Mouse (Mus musculus) macrophage (primary cell): ENCODE measurements around the gene Klf1. TPM values are rescaled to one million over a fixed set of nuclear protein-coding genes. Genes with fewer than 3 reads are reported as not detected.

ENCODE experiments used
- H3K27ac ChIP-seq: fragments of 350-480 bp; formaldehyde crosslinking; 2 replicates; pipeline ENCODE4 v1.9.0; 2021
- H3K36me3 ChIP-seq: fragments of 350-480 bp; formaldehyde crosslinking; 2 replicates; pipeline ENCODE4 v1.9.0; 2021; ENCODE audit errors: inconsistent target
- H3K4me3 ChIP-seq: fragments of 350-480 bp; formaldehyde crosslinking; 2 replicates; pipeline ENCODE4 v1.9.0; 2021; ENCODE audit errors: inconsistent target
- H3K79me2 ChIP-seq: fragments of 350-480 bp; formaldehyde crosslinking; 2 replicates; pipeline ENCODE4 v1.9.0; 2021; ENCODE audit errors: inconsistent target
- WGBS: methylation state at CpG from one replicate; pipeline ENCODE4 v1.1.7; 2026; ENCODE audit warnings: inconsistent platforms; ENCODE audit not compliant: missing documents; 5-methylcytosine and 5-hydroxymethylcytosine counted together
- polyA plus RNA-seq: library from polyadenylated mRNA; stranded (reverse); fragments of 250-400 nt; gene quantifications from 3 replicates; pipeline ENCODE4 v1.2.4, GENCODE M21; 2018; ENCODE audit warnings: inconsistent platforms

The Klf1 gene
- polyA plus RNA-seq, 1 experiment from 2014 or later = 0.09 TPM

DNA sequence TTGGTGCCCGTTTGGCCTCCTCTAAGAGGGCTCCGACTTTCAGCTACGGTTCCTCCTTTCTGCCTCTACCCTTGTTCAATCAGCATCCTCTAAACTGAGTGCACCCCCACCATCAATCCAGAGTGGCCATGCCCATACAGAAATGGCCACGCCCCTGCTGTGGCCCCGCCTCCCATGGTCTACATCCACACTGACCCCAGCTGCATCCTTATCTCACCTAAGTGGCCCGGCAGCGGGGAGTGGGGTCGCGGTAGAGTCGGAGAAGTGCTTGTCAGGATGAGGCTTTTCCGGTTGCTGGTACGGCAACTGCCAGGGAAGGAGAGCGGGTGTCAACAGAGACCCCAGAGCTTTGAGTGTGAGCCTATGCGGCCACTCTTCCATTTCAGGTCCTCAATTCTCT is 33.8 kb downstream of the Klf1 start:
- no peak overlapping the region for H3K4me3 ChIP-seq
- WGBS = 3% methylated on average over 12 of the region's 14 CpGs

DNA sequence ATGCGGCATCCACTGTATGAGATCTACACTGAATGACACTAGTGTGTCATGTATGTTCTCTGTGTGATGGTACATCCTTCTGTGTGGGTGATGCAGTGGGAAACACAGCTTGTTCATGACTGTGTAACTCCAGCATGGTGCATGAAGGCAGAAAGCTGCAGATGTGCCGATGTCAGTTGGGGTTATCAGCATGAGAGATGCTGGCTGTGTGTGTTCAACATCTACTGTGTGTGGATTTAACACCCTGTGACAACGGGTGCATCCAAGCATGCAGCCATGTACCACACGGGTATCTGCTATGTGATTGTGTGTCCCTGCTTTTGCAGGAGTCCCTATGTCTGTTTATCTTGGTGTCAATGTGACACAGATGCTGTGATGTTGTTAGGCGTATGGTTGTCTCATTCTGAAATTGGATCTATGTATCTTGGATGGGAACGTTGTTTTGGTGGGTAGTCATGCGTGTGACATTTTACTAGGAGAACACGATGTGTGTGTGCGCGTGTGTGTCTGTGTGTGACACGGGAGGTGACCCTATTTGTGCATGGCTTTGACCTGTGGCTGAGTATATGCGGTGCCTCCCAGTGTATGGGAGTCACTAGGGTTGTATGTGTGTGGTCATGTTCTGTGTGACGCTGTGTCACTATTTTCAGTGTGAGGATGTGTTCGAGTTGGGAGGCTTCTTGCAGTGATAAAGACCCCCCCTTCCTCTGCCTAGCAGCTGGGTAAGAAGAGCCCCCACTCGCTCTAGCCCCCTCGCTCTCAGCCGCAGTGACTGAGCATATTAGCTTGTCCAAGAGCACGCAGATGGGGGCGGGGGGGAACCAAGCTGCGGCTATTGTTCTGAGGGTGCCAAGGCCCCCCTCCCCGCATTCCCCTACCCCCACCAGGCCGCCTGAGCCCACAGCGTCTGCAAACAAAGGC is 34.6 kb downstream of the Klf1 start:
- H3K79me2 ChIP-seq = no peaks in the 10 kb centered on the region
- H3K36me3 ChIP-seq = no peaks in the 10 kb centered on the region
- 25% methylated on average over 21 of the region's 23 CpGs for WGBS
- H3K27ac ChIP-seq = no peak overlapping the region
- H3K4me3 ChIP-seq = no peak overlapping the region

More for the DNA sequence above, 33.8 kb downstream of the Klf1 start:
- Histone ChIP-seq H3K36me3 (no peaks in the 10 kb centered on the region), H3K27ac (no peak overlapping the region), H3K79me2 (no peaks in the 10 kb centered on the region)

DNA sequence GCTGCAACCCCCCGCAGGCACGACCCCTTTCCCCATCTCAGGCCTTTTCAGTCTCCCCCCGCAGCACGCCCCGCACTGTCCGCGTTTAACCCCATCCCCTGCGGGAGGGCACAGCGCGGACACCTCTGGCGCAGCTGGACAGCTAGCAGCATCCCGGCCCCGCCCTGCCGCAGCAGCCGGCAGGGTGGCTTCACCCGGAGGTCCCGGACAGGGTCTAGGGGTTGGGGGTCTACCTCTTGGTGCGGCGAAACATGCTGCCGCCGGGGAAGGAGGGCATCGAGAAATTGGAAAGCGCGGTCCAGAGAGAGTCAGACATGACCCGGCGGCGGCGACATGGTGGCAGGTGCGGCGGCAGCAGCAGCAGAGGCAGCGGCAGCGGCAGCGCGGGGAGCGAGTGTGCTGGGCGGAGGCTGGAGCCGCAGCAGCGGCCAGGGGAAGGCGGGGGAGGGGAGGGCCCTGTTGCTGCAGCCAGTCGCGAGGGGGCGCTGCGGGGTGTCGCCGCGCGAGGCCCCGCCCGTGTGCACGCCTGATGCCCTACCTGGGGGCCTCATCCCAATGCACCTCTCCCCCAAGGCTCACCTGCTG is 35.3 kb downstream of the Klf1 start, which contains the start of gene Mast1:
Gene Mast1, minus strand, starts transcription at position 398 of the 585 bp plus-strand sequence.
- Histone ChIP-seq H3K27ac (no peak within 1 kb of the TSS), H3K36me3 (no peaks in the 10 kb centered on the region), H3K79me2 (no peaks in the 10 kb centered on the region), H3K4me3 (no peak within 1 kb of the TSS)
- WGBS = 2% methylated on average over 44 of the region's 50 CpGs

DNA sequence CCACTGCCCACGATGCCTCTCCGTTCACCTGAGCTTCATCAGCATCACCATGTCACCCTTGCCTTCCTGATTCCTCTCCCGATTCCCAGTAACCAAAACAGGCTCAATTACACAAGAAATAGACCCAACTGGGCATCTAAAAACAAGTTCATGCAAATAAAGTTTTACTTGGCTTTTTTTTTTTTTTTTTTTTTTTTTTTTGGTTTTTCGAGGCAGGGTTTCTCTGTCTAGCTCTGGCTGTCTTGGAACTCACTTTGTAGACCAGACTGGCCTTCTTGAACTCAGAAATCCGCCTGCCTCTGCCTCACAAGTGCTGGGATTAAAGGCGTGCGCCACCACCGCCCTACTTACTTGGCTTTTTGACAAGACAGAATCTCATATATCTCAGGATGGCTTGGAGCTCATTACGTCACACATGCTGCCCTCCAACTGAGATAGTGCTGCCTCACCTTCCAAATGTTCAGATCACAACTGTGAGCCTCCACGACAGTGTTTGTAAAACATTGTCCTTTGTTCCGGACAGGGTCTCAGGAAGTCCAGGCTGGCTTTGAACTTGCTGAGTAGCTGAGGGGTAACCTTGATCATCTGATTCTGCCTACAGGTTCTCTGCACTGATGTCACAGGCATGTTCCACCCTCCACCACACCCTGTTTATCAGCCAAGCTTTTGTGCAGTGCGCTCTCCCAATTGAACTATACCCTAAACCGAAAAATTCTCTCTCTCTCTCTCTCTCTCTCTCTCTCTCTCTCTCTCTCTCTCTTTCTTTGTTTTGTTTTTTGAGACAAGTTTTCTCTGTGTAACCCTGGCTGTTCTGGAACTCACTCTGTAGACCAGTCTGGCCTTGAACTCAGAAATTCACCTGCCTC is 36.1 kb downstream of the Klf1 start:
- Histone ChIP-seq H3K36me3 (no peaks in the 10 kb centered on the region), H3K79me2 (no peaks in the 10 kb centered on the region), H3K4me3 (no peak overlapping the region), H3K27ac (no peak overlapping the region)
- 63% methylated on average over 12 of the region's 13 CpGs for WGBS

DNA sequence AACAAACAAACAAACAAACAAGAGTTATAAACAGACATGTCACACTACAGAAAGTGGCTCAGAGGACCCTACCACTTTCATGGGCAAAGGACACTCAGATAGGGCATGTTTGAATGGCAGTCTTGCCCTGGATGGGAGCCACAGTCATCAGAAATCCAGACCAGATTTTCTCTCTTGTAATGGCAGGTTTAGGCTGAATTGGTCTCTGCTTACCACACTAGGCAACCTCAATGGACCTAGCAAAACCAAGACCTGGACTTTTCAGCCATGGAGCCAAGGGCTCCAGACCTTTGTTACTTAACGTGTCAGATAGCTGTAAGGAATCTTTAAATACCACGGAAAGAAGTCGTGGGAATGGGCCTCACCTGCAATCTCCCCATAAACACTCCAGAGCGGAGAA is 42.0 kb downstream of the Klf1 start:
- 32% methylated on average over 3 of the region's 4 CpGs for WGBS
- no peaks in the 10 kb centered on the region for H3K79me2 ChIP-seq
- no peaks in the 10 kb centered on the region for H3K36me3 ChIP-seq
- no peak overlapping the region for H3K4me3 ChIP-seq
- H3K27ac ChIP-seq = no peak overlapping the region

DNA sequence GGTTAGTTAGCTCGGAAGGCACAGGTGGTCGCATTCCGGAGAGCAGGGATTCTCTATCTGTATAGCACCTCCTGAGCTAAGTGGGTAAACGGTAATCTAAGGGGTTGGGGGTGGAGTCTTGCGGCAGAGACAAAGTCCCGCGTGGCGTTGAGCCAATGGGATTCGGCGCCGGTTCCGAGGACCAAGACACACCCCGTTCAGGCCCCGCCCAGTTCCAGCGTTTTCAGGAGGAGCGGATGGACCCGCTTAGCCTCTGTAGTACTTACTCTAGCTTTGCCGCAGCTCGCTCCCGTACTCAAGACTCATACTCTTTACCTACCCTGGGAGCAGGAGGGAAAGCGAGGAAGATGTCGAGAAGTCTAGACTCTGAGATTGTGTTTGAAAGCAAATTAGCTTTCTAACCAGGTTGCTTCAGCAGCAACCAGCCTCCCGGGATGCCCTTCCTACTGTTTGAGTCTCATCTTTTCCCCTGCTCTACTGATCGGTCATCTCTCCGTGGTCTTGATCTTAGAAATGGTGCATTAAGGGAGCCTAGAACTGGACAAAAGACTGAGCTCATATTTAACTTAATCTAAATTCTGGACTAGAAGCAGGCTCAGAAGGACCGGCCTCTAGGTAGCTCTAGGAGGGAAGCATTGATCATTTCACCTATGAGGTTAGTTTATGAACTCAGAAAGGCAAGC is 42.9 kb downstream of the Klf1 start:
- Histone ChIP-seq H3K4me3 (no peak overlapping the region), H3K27ac (no peak overlapping the region), H3K36me3 (no peaks in the 10 kb centered on the region), H3K79me2 (no peaks in the 10 kb centered on the region)
- 8% methylated on average over 21 of the region's 26 CpGs for WGBS

DNA sequence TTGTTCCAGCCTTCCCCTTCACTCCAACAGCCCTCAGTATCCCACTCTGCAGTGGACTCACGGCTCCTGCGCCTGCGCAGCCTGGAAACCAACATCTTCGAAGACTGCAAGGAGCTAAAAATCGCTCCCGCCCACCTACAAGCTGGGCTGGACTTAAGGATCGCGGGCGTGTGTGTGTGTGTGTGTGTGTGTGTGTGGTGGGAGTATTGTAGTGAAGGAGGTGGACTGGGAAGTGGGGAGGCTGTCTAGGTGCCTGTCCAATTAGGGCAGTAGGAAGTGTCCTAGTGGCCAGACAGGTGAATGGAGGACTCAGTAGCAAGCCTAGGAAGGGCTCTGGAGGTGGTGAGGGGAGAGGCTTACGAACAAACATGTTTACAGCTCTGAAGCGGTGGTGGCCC is 43.5 kb downstream of the Klf1 start:
- WGBS = 7% methylated on average over 8 of the region's 11 CpGs
- H3K79me2 ChIP-seq = no peaks in the 10 kb centered on the region

DNA sequence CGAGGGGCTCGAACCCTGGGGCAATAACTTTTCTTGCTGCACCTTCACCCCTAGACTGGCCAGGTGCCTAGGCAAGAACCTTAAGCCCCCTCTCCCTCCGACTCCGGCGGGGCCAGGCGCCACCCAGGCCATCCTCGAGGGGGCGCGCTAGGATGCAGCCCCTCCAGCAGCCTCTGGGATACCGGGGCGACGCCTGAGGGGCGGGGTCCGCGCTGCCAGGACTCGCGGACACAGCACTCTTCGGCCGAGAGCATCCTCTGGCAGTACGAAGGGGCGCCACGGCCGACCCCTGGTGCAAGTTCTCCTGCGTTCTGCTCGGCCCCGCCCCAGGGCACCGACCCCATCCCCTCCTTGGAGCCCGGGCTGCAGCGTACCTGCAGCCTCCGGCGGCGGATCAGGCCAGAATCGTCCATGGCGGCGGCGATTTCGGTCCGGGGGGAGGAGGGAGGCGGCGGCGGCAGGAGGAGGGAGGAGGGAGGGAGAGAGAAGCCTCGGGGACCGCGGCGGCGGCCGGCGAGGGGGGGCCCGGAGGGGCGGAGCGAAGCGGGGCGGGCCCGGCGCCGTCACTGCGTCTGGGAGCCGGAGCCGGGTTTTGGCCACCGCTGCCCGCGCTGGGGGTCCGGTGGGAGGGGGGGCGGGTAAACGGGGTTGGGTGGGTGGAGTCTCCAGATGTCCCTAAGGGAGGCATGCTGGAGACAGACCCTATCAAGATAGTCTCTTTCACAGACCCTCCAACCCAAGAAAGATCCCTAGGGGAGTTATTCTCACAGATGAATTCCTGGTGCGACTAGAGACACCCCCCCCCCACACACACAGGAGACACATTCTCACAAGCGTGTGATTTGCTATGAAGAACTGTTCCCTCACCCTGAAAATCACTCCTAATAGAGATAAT is 44.2 kb downstream of the Klf1 start:
- WGBS = 3% methylated on average over 39 of the region's 67 CpGs
- no peak overlapping the region for H3K4me3 ChIP-seq
- no peaks in the 10 kb centered on the region for H3K79me2 ChIP-seq
- no peak overlapping the region for H3K27ac ChIP-seq
- H3K36me3 ChIP-seq = no peaks in the 10 kb centered on the region

More for the DNA sequence above, 43.5 kb downstream of the Klf1 start:
- H3K27ac ChIP-seq = no peak overlapping the region
- no peak overlapping the region for H3K4me3 ChIP-seq
- no peaks in the 10 kb centered on the region for H3K36me3 ChIP-seq

DNA sequence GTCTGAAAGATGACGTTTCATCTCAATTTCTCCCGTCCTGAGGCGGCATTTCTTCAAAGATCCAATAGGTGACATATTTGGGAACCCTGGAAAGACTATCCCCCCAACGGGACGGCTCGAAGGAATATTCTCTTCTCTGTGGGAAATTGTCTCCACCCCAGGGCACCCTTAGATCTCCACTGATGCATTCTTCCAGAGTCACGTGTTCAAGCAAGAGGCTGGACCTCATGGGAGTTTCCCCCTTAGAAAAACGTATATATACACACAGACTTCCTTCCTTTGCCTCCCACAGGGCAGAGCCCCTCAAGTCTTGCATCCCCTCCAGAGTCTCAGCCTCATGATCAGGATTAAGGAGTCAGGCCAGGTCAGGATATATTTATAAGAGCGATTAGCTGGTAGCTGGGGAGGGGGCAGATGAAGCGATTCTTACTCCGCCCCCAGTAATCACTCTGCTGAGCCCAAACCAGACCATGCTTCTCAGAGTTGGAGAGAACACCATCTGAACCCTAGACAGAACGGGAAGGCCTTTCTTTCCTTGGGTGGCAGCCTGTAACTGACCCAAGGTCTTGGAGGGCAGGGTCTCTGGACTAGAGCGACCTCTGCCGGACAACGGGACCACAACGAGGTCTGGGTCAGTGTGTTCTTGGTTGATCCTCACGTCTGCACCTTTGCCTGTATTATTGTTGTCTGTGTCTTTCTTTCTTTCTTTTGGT is 45.0 kb downstream of the Klf1 start, which contains the start of gene Rtbdn:
Gene Rtbdn, plus strand, starts transcription at position 464 of the 713 bp plus-strand sequence.
- no peaks in the 10 kb centered on the region for H3K36me3 ChIP-seq
- 15% methylated on average over 17 of the region's 17 CpGs for WGBS

DNA sequence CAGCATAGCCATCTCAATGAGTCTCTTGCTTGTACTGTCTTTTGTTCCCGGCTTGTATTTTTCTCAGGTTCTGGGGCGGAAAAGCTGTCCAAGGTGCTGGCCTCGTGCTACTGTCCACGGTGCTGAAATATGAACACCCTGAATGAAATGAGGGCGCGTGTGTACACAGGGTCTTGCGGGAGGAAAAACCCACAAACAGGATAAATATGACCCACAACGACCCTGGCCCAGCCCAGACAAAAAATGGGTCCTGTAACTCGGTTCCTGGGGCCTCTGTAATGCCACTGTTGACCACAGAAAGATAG is 45.5 kb downstream of the Klf1 start:
- no peaks in the 10 kb centered on the region for H3K79me2 ChIP-seq
- WGBS = 13% methylated on average over 9 of the region's 9 CpGs
- H3K27ac ChIP-seq = no peak overlapping the region
- no peak overlapping the region for H3K4me3 ChIP-seq
- no peaks in the 10 kb centered on the region for H3K36me3 ChIP-seq

More for the DNA sequence above, 45.0 kb downstream of the Klf1 start, which contains the start of gene Rtbdn:
- Histone ChIP-seq H3K27ac (no peak within 1 kb of the TSS), H3K4me3 (no peak within 1 kb of the TSS), H3K79me2 (no peaks in the 10 kb centered on the region)

DNA sequence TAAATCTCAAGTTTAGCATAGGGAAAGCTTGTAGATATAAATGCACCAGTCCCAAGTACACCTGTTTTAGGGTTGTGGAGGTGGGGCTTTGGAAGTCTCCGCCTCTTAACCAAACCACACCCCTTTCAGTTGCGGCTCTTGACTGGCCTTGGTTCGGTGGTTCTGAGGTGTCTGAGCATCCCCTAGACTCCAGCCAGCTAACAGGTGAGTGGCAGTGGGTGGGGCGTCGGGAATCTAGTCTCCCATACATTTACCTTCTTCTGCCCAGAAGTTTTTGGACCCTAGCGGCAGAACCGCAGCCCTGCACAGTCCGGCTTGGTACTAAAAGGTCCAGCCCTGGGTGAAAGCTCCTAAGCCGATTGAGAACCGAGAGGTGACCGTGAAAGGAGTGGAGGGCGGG is 48.0 kb downstream of the Klf1 start:
- 19% methylated on average over 12 of the region's 12 CpGs for WGBS
- Histone ChIP-seq H3K79me2 (no peaks in the 10 kb centered on the region), H3K27ac (no peak overlapping the region), H3K36me3 (no peaks in the 10 kb centered on the region), H3K4me3 (no peak overlapping the region)

DNA sequence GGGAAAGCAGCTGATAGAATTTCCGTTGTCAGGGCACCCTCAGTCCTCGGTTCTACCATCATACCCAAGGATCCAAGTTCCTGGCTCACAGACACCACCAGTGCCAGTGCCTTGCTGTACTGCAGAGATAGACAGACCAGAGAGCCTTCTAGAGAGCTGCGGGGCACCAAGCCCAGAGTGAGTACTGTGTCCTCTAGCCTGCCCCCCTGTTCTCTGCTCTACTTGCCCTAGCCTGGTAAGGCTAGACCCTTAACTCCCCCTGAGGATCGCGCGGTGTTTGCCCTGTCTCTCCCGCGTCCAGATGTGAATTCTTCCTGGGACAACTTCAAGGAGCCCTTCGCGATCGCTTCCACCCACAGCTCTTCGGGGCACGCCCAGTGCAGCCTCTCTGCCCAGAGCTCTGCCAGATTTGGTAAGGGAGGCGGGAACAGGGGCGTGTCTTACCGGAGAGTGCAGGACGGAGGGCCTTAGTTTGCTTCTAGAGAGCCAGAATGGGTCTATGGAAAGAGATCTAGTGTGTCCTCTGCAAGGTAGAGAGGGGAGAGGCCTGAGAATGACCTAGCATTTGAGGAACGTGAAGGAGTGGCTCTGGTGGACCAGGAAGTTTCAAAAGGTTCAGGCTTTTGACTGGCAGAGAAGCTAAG is 51.0 kb downstream of the Klf1 start:
- Histone ChIP-seq H3K79me2 (no peaks in the 10 kb centered on the region), H3K4me3 (no peak overlapping the region), H3K27ac (no peak overlapping the region), H3K36me3 (peaks cover 2% of the 10 kb centered on the region; the same call in 1 of the 2 replicates)
- WGBS = 7% methylated on average over 18 of the region's 18 CpGs
